Mouse (Mus musculus) brain, embryonic 14.5 days (tissue): ENCODE results near the gene Sh3bp5.

Experiments
- CTCF ChIP-seq: fragments of 200-500 bp; IDR thresholded peaks from 2 replicates; pipeline ENCODE4 v1.5.1; 2012; ENCODE audit warnings: inconsistent platforms, mild to moderate bottlenecking, moderate library complexity, borderline replicate concordance; ENCODE audit not compliant: insufficient read depth, insufficient read length; ENCODE audit errors: extremely low read depth
- POLR2A ChIP-seq: fragments of 200-500 bp; IDR thresholded peaks from 2 replicates; pipeline ENCODE4 v1.6.1; 2012; ENCODE audit warnings: mild to moderate bottlenecking, inconsistent platforms, borderline replicate concordance; ENCODE audit not compliant: poor library complexity, insufficient read depth, insufficient read length, severe bottlenecking; ENCODE audit errors: extremely low read depth

DNA sequence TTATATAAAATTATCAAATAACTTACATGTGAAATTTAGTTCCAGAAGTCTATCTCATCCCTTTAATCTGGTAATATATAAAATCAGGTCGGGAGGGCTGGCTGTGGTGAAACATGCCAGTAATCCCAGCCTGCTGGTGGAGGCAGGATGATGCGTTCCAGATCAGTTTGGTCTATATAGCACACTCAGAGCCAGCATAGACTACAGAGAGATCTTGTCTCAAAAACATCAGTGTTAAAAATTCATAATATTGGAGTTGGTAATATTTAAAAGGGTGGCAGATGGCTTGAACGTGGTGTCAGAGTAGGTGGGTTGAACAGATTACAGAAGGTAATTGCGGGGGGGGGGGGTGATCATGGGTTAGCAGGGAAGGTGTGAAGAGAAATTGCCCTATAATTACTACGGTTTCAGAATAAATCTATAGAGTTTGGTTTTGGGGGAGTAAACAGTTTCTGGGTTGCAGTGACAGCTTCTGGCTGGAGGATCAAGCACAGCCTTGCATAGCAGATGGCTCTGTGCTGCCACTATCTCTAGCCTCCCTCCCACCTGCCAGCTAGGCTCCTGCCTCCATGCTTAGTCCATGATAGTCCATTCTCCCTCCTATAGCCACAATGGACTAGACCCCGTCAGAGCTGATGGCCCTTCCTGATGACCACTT, 20.3 kb upstream of the Sh3bp5 start:
- TF ChIP-seq CTCF, result no peak
- TF ChIP-seq POLR2A, result no peak
